Mouse (Mus musculus) CD4-positive, CD25-positive, alpha-beta regulatory T cell, adult 4 months (primary cell): ENCODE results near the gene Fstl4. TPM values are rescaled to one million over a fixed set of nuclear protein-coding genes. Genes with fewer than 3 reads are reported as not detected.

ENCODE experiments used
- ATAC-seq: one replicate; pipeline ENCODE4 v1.8.0; 2017
- polyA plus RNA-seq, 2 experiments: library from polyadenylated mRNA; unstranded; fragments of 100-300 nt; shearing (Covaris generic); gene quantifications; one replicate each; pipeline ENCODE4 v1.2.1; 2017

The Fstl4 gene
- polyA plus RNA-seq, 2 experiments from 2014 or later, result not detected

GRCm38 (mm10) chr11:52773073-52773472, 8.6 kb downstream of the Fstl4 start:
- ATAC-seq, result no peak

- no peak for ATAC-seq
Measured at GRCm38 (mm10) chr11:52775291-52775690, 10.9 kb downstream of the Fstl4 start.

GRCm38 (mm10) chr11:52782426-52782825, 18.0 kb downstream of the Fstl4 start:
- ATAC-seq, result no peak

- no peak for ATAC-seq
Measured at GRCm38 (mm10) chr11:52794331-52794730, 29.9 kb downstream of the Fstl4 start.

GRCm38 (mm10) chr11:52809542-52809941, 45.1 kb downstream of the Fstl4 start:
- no peak for ATAC-seq

- ATAC-seq, result no peak
Measured at GRCm38 (mm10) chr11:52816004-52816403, 51.6 kb downstream of the Fstl4 start.

- no peak for ATAC-seq
Measured at GRCm38 (mm10) chr11:52820336-52820905, 56.0 kb downstream of the Fstl4 start.

GRCm38 (mm10) chr11:52826591-52826990, 62.2 kb downstream of the Fstl4 start:
- no peak for ATAC-seq

GRCm38 (mm10) chr11:52831631-52832310, 67.3 kb downstream of the Fstl4 start:
- ATAC-seq, result no peak

- no peak for ATAC-seq
Measured at GRCm38 (mm10) chr11:52832311-52832675, 67.9 kb downstream of the Fstl4 start.

GRCm38 (mm10) chr11:52848691-52849090, 84.3 kb downstream of the Fstl4 start:
- ATAC-seq, result no peak

- no peak for ATAC-seq
Measured at GRCm38 (mm10) chr11:52850071-52850470, 85.6 kb downstream of the Fstl4 start.

- no peak for ATAC-seq
Measured at GRCm38 (mm10) chr11:52872846-52873512, 108.5 kb downstream of the Fstl4 start.

GRCm38 (mm10) chr11:52875916-52876765, 111.7 kb downstream of the Fstl4 start:
- ATAC-seq, result no peak

- no peak for ATAC-seq
Measured at GRCm38 (mm10) chr11:52877662-52878061, 113.2 kb downstream of the Fstl4 start.

- no peak for ATAC-seq
Measured at GRCm38 (mm10) chr11:52879958-52880357, 115.5 kb downstream of the Fstl4 start.

GRCm38 (mm10) chr11:52886559-52887303, 122.3 kb downstream of the Fstl4 start:
- ATAC-seq, result no peak

- no peak for ATAC-seq
Measured at GRCm38 (mm10) chr11:52888150-52888549, 123.7 kb downstream of the Fstl4 start.

GRCm38 (mm10) chr11:52889527-52889926, 125.1 kb downstream of the Fstl4 start:
- no peak for ATAC-seq

- no peak for ATAC-seq
Measured at GRCm38 (mm10) chr11:52890156-52890555, 125.7 kb downstream of the Fstl4 start.

- no peak for ATAC-seq
Measured at GRCm38 (mm10) chr11:52904101-52904500, 139.7 kb downstream of the Fstl4 start.

- ATAC-seq, result no peak
Measured at GRCm38 (mm10) chr11:52910788-52911187, 146.4 kb downstream of the Fstl4 start.
